Comparison of ENCODE assay signal across 8 mouse cellular contexts in the genomic region with DNA sequence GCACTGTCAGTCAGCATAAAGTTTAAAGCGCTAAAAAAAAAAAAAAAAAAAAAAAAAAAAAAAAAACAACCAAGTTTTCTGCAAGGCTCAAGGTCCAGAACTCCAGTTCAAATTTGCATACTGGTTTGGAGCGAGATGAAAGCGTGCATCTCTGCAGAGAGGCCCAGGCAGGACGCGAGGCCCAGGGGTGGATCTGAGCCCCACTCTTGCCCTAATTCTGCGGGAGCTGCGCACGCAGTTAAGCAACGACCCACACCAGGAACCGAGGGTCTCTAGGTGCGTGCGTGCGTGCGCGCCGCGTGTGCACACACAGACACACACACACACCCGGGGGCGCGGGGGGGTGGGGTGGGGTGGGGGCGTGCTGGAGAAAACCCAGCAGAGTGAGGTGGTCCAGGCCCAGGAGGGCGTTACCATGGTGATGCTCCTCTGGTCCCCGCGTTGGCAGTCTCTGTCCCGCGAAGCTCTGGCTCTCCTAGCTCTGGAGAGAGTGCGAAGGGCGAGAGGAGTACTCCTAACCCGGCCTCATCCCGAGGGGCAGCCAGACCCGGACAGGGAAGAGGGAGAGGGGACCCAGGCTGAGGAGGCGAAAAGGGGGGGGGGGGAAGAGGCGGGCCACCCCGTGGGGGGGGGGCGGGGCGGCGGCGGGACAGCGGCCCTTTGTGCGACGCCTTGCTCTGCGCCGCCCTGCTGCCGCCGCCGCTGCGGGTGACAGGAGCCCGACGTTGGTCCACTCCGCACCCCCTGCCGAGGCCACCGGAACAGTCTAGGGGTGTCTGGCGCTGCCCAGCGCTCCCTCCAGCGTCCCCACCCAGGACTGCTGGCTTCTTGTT. TPM values are rescaled to one million over a fixed set of nuclear protein-coding genes. Genes with fewer than 3 reads are reported as not detected.
DNase-seq lines count a peak whose midpoint lies in the region; ATAC-seq and TF ChIP-seq lines count a peak whose summit lies in the region.

A gene (minus strand): TSS at position 553 of the 833 bp plus-strand sequence.

- no peaks in the 10 kb centered on the region for H3K36me3 ChIP-seq in embryonic facial prominence, embryonic 10.5 days (replicated peaks)
- no peaks in the 10 kb centered on the region for H3K36me3 ChIP-seq in hindbrain, embryonic 11.5 days (ENCODE audit: control insufficient read depth, insufficient read depth, low read length)

- peak within 1 kb of the TSS; percentile 81 for H3K27ac ChIP-seq in embryonic facial prominence, embryonic 10.5 days (replicated peaks)
- H3K27ac ChIP-seq in hindbrain, embryonic 11.5 days (ENCODE audit: low read depth, low read length): no peak within 1 kb of the TSS
- no peak within 1 kb of the TSS for H3K27ac ChIP-seq in olfactory bulb, adult 2 months (ENCODE audit: insufficient read depth, low read depth, low read length)

- peak within 1 kb of the TSS; percentile 66 for H3K4me3 ChIP-seq in embryonic facial prominence, embryonic 10.5 days
- peak within 1 kb of the TSS; percentile 41 for H3K4me3 ChIP-seq in hindbrain, embryonic 11.5 days (ENCODE audit: low read depth, low read length)
- H3K4me3 ChIP-seq in olfactory bulb, adult 2 months (ENCODE audit: insufficient read depth, low read depth, low read length): peak within 1 kb of the TSS; percentile 44

- no peak for TF ChIP-seq CTCF in olfactory bulb, adult 2 months (IDR thresholded peaks at IDR 0.05; ENCODE audit: insufficient read depth, low read depth, low read length)

- intact Hi-C loops in gastrocnemius, postnatal 14 days (cut with DNase I; ENCODE audit: low total_unique reads): no loop called here

- H3K9me3 ChIP-seq in embryonic facial prominence, embryonic 10.5 days: no peaks in the 10 kb centered on the region
- H3K9me3 ChIP-seq in hindbrain, embryonic 11.5 days (ENCODE audit: control insufficient read depth, low read length): no peaks in the 10 kb centered on the region

- H3K9ac ChIP-seq in hindbrain, embryonic 11.5 days (ENCODE audit: low read depth, low read length): peak within 1 kb of the TSS; percentile 64

- peak; percentile 21 for DNase-seq in ovary, postnatal 36 days (ENCODE audit: low spot score)
- no peak for DNase-seq in ovary, postnatal 14 days (ENCODE audit: low spot score)
- peak; percentile 75 for DNase-seq in embryonic facial prominence, embryonic 10.5 days (ENCODE audit: low spot score)
- DNase-seq in hindbrain, embryonic 11.5 days (ENCODE audit: low spot score): peak; percentile 75
- DNase-seq in liver: peak; percentile 18
- no peak for DNase-seq in gastrocnemius, postnatal 14 days

- under 1% methylated on average over 50 of the region's 55 CpGs for WGBS in embryonic facial prominence, embryonic 10.5 days
- WGBS in hindbrain, embryonic 11.5 days: under 1% methylated on average over 43 of the region's 55 CpGs
- 2% methylated on average over 39 of the region's 55 CpGs for WGBS in olfactory bulb, adult 2 months

- H3K27me3 ChIP-seq in embryonic facial prominence, embryonic 10.5 days (replicated peaks; ENCODE audit: low read depth, poor library complexity, severe bottlenecking): peaks cover 47% of the 10 kb centered on the region
- no peaks in the 10 kb centered on the region for H3K27me3 ChIP-seq in hindbrain, embryonic 11.5 days (ENCODE audit: control insufficient read depth, insufficient read depth, low read length)

- peaks cover 31% of the 10 kb centered on the region for H3K4me1 ChIP-seq in embryonic facial prominence, embryonic 10.5 days
- H3K4me1 ChIP-seq in hindbrain, embryonic 11.5 days (replicated peaks; ENCODE audit: control insufficient read depth, insufficient read depth, low read length): peaks cover 5% of the 10 kb centered on the region
- H3K4me1 ChIP-seq in olfactory bulb, adult 2 months (ENCODE audit: control insufficient read depth, insufficient read depth, low read length): peaks cover 5% of the 10 kb centered on the region

- H3K4me2 ChIP-seq in hindbrain, embryonic 11.5 days (replicated peaks; ENCODE audit: low read depth, low read length): peak within 1 kb of the TSS; percentile 88

- TF ChIP-seq POLR2A in olfactory bulb, adult 2 months (IDR thresholded peaks at IDR 0.05; ENCODE audit: insufficient read depth, low read depth, low read length): no peak

- peak; percentile 87 for ATAC-seq in hindbrain, embryonic 11.5 days (ENCODE audit: low FRiP score)
- ATAC-seq in monocyte, adult 5-6 weeks (replicated peaks; ENCODE audit: insufficient number of reproducible peaks, low FRiP score, low TSS enrichment, poor library complexity, severe bottlenecking): no peak

RNA-seq across cellular contexts. Expression of the gene that starts here (rescaled TPM):
- polyA plus RNA-seq in embryonic facial prominence, embryonic 10.5 days (2016; fragmentation: Nextera tagmentation; extraction: Ambion mirVana): 3.1 TPM in 2 replicates
- polyA plus RNA-seq in hindbrain, embryonic 11.5 days (2014; fragmentation: Nextera tagmentation; extraction: Ambion mirVana): 1.9 and 2.3 TPM in 2 replicates
- not detected in 2 replicates for polyA plus RNA-seq in olfactory bulb, adult 2 months (2012; ENCODE audit: insufficient read depth, insufficient read length, low replicate concordance, missing spikeins)
- not detected in 3 replicates for total RNA-seq in monocyte, adult 5-6 weeks (2017)
- total RNA-seq in gastrocnemius, postnatal 14 days (2021): 1 to 10 TPM; 3.3 to 4.2 TPM

Comparison
In these comparisons a context has a peak if more than half of its experiments do, and no peak if none do; other contexts are left out.
1. DNase-seq: peak in ovary, postnatal 36 days (single experiment), embryonic facial prominence, embryonic 10.5 days (single experiment), hindbrain, embryonic 11.5 days (single experiment) and liver (single experiment); none in ovary, postnatal 14 days (single experiment) and gastrocnemius, postnatal 14 days (single experiment).
2. Peak in every context shown above with its lines, with median percentiles within 50 percentile points of each other: H3K4me3 ChIP-seq.